Mouse (Mus musculus): ENCODE results near the gene Acod1. TPM values are rescaled to one million over a fixed set of nuclear protein-coding genes. Genes with fewer than 3 reads are reported as not detected.

The Acod1 gene
- polyA plus RNA-seq, 2 experiments: 0.06 to 0.08 TPM

GRCm38 (mm10) chr14:103020046-103020445, 26.7 kb upstream of the Acod1 start:
- H3K27me3 ChIP-seq (ENCODE audit: control insufficient read depth, insufficient read depth, low read length): no peaks in the 10 kb centered on the region
- H3K4me1 ChIP-seq (replicated peaks; ENCODE audit: control insufficient read depth in 2 of 2, insufficient read depth in 2 of 2, low read length in 1 of 2): no peaks in the 10 kb centered on the region
- no peak overlapping the region for H3K4me2 ChIP-seq (ENCODE audit: low read depth)
- no peak overlapping the region for H3K4me3 ChIP-seq (ENCODE audit: insufficient read depth in 1 of 2, low read depth in 2 of 2, low read length in 2 of 2)
- H3K27ac ChIP-seq: no peak overlapping the region
- H3K9ac ChIP-seq (replicated peaks): no peak overlapping the region
- ATAC-seq (ENCODE audit: insufficient read depth): no peak
- TF ChIP-seq EP300 (IDR thresholded peaks at IDR 0.05; ENCODE audit: low read depth) (no peak), CTCF (IDR thresholded peaks at IDR 0.05; ENCODE audit: low read depth) (no peak)
- WGBS (ENCODE audit: insufficient replicate concordance): 53% methylated on average over 2 of the region's 2 CpGs
- H3K36me3 ChIP-seq (replicated peaks; ENCODE audit: control insufficient read depth, insufficient read depth, low read depth): no peaks in the 10 kb centered on the region
- H3K9me3 ChIP-seq (ENCODE audit: control insufficient read depth, low read length): no peaks in the 10 kb centered on the region
- DNase-seq (ENCODE audit: low read depth in 3 of 3, low spot score in 3 of 3): no peak

- Histone ChIP-seq H3K27ac (no peak overlapping the region), H3K27me3 (ENCODE audit: control insufficient read depth, insufficient read depth, low read length) (no peaks in the 10 kb centered on the region), H3K9ac (replicated peaks) (no peak overlapping the region), H3K4me2 (ENCODE audit: low read depth) (no peak overlapping the region), H3K4me1 (replicated peaks; ENCODE audit: control insufficient read depth in 2 of 2, insufficient read depth in 2 of 2, low read length in 1 of 2) (0 out of 4 replicates have a peak, but pooled peaks cover 0 to 3% of the 10 kb centered on the region in 2 experiments), H3K4me3 (ENCODE audit: insufficient read depth in 1 of 2, low read depth in 2 of 2, low read length in 2 of 2) (no peak overlapping the region), H3K9me3 (ENCODE audit: control insufficient read depth, low read length) (no peaks in the 10 kb centered on the region), H3K36me3 (replicated peaks; ENCODE audit: control insufficient read depth, insufficient read depth, low read depth) (no peaks in the 10 kb centered on the region)
- 38% methylated on average over 2 of the region's 2 CpGs for WGBS (ENCODE audit: insufficient replicate concordance)
- ATAC-seq (ENCODE audit: insufficient read depth): no peak
- DNase-seq (ENCODE audit: low read depth in 3 of 3, low spot score in 3 of 3): no peak
- TF ChIP-seq CTCF (IDR thresholded peaks at IDR 0.05; ENCODE audit: low read depth) (no peak), EP300 (IDR thresholded peaks at IDR 0.05; ENCODE audit: low read depth) (no peak)
These were observed 17.6 kb upstream of the Acod1 start for GRCm38 (mm10) chr14:103029203-103029602.

- Histone ChIP-seq H3K4me2 (ENCODE audit: low read depth) (no peak overlapping the region), H3K27me3 (ENCODE audit: control insufficient read depth, insufficient read depth, low read length) (no peaks in the 10 kb centered on the region), H3K4me3 (ENCODE audit: insufficient read depth in 1 of 2, low read depth in 2 of 2, low read length in 2 of 2) (no peak overlapping the region), H3K27ac (no peak overlapping the region), H3K4me1 (replicated peaks; ENCODE audit: control insufficient read depth in 2 of 2, insufficient read depth in 2 of 2, low read length in 1 of 2) (0 out of 4 replicates have a peak, but pooled peaks cover 0 to 3% of the 10 kb centered on the region in 2 experiments), H3K36me3 (replicated peaks; ENCODE audit: control insufficient read depth, insufficient read depth, low read depth) (no peaks in the 10 kb centered on the region), H3K9ac (replicated peaks) (no peak overlapping the region), H3K9me3 (ENCODE audit: control insufficient read depth, low read length) (no peaks in the 10 kb centered on the region)
- peak; percentile 23; the same call in 1 of the 2 replicates for ATAC-seq (ENCODE audit: insufficient read depth)
- DNase-seq (ENCODE audit: low read depth in 3 of 3, low spot score in 3 of 3): no peak
- 36% methylated on average over 10 of the region's 10 CpGs for WGBS (ENCODE audit: insufficient replicate concordance)
- no peak for TF ChIP-seq CTCF (IDR thresholded peaks at IDR 0.05; ENCODE audit: low read depth)
- TF ChIP-seq EP300 (IDR thresholded peaks at IDR 0.05; ENCODE audit: low read depth): no peak
These were observed 13.4 kb upstream of the Acod1 start for GRCm38 (mm10) chr14:103033271-103033823.

GRCm38 (mm10) chr14:103034076-103034475, 12.7 kb upstream of the Acod1 start:
- Histone ChIP-seq H3K27ac (no peak overlapping the region), H3K9ac (replicated peaks) (no peak overlapping the region), H3K36me3 (replicated peaks; ENCODE audit: control insufficient read depth, insufficient read depth, low read depth) (no peaks in the 10 kb centered on the region), H3K9me3 (ENCODE audit: control insufficient read depth, low read length) (no peaks in the 10 kb centered on the region), H3K27me3 (ENCODE audit: control insufficient read depth, insufficient read depth, low read length) (no peaks in the 10 kb centered on the region), H3K4me2 (ENCODE audit: low read depth) (no peak overlapping the region), H3K4me1 (replicated peaks; ENCODE audit: control insufficient read depth in 2 of 2, insufficient read depth in 2 of 2, low read length in 1 of 2) (0 out of 4 replicates have a peak, but pooled peaks cover 0 to 3% of the 10 kb centered on the region in 2 experiments), H3K4me3 (ENCODE audit: insufficient read depth in 1 of 2, low read depth in 2 of 2, low read length in 2 of 2) (no peak overlapping the region)
- WGBS (ENCODE audit: insufficient replicate concordance): 75% methylated on average over 9 of the region's 9 CpGs
- DNase-seq (ENCODE audit: low read depth in 3 of 3, low spot score in 3 of 3) (no peak), ATAC-seq (ENCODE audit: insufficient read depth) (no peak)
- TF ChIP-seq EP300 (IDR thresholded peaks at IDR 0.05; ENCODE audit: low read depth) (no peak), CTCF (IDR thresholded peaks at IDR 0.05; ENCODE audit: low read depth) (no peak)

DNA sequence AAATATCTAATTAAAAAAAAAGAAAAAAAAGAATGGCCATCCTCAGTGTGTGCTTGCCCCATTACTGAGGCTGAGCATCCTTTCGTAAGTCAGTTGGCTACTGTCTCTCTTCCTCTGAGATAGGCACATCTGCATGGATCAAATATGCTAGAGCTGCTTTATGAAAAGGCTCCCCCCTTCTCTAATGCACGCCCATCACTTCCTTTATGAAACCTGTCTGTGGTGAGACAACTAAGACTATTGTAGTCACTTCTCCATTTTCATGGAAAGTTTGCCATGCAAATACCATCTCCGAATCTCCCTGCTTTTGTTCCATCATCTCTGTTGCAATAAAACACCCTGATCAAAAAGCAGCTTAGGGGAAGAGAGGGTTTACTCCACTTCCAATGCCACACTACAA, 9.8 kb upstream of the Acod1 start:
- Histone ChIP-seq H3K4me1 (replicated peaks; ENCODE audit: control insufficient read depth in 2 of 2, insufficient read depth in 2 of 2, low read length in 1 of 2) (0 out of 4 replicates have a peak, but pooled peaks cover 0 to 3% of the 10 kb centered on the region in 2 experiments), H3K27ac (no peak overlapping the region), H3K4me3 (ENCODE audit: insufficient read depth in 1 of 2, low read depth in 2 of 2, low read length in 2 of 2) (no peak overlapping the region), H3K27me3 (ENCODE audit: control insufficient read depth, insufficient read depth, low read length) (no peaks in the 10 kb centered on the region), H3K36me3 (replicated peaks; ENCODE audit: control insufficient read depth, insufficient read depth, low read depth) (no peaks in the 10 kb centered on the region), H3K4me2 (ENCODE audit: low read depth) (no peak overlapping the region), H3K9me3 (ENCODE audit: control insufficient read depth, low read length) (no peaks in the 10 kb centered on the region), H3K9ac (replicated peaks) (no peak overlapping the region)
- no peak for DNase-seq (ENCODE audit: low read depth in 3 of 3, low spot score in 3 of 3)
- no peak for ATAC-seq (ENCODE audit: insufficient read depth)
- TF ChIP-seq CTCF (IDR thresholded peaks at IDR 0.05; ENCODE audit: low read depth) (no peak), EP300 (IDR thresholded peaks at IDR 0.05; ENCODE audit: low read depth) (no peak)
- 42% methylated on average over 3 of the region's 3 CpGs for WGBS (ENCODE audit: insufficient replicate concordance)

Measured in liver, embryonic 14.5 days (tissue).